Mouse (Mus musculus) kidney, embryonic 15.5 days (tissue): ENCODE measurements around the gene Afmid. TPM values are rescaled to one million over a fixed set of nuclear protein-coding genes. Genes with fewer than 3 reads are reported as not detected.

ENCODE experiments used
- ATAC-seq: fragments of 200-750 bp; cut with Nextera tagmentation; replicated peaks from 2 replicates; pipeline ENCODE4 v1.8.0; 2017; ENCODE audit warnings: moderate TSS enrichment; ENCODE audit not compliant: low FRiP score
- H3K27ac ChIP-seq: fragments of 300-500 bp; sonication (generic); 2 replicates; pipeline ENCODE4 v1.5.1; 2015; ENCODE audit warnings: mild to moderate bottlenecking, inconsistent platforms
- H3K27me3 ChIP-seq: fragments of 300-500 bp; sonication (generic); 2 replicates; pipeline ENCODE4 v1.6.1; 2015; ENCODE audit warnings: inconsistent platforms
- H3K36me3 ChIP-seq: fragments of 300-500 bp; sonication (generic); 2 replicates; pipeline ENCODE4 v1.6.1; 2015; ENCODE audit warnings: inconsistent platforms
- H3K4me1 ChIP-seq: fragments of 300-500 bp; sonication (generic); 2 replicates; pipeline ENCODE4 v1.6.1; 2015; ENCODE audit warnings: inconsistent platforms
- H3K4me2 ChIP-seq: fragments of 300-500 bp; sonication (generic); 2 replicates; pipeline ENCODE4 v1.6.1; 2015; ENCODE audit warnings: moderate library complexity, mild to moderate bottlenecking, inconsistent platforms
- H3K4me3 ChIP-seq: fragments of 300-500 bp; sonication (generic); replicated peaks from 2 replicates; pipeline ENCODE4 v1.5.1; 2015; ENCODE audit warnings: mild to moderate bottlenecking, inconsistent platforms
- H3K9ac ChIP-seq: fragments of 300-500 bp; sonication (generic); 2 replicates; pipeline ENCODE4 v1.6.1; 2015; ENCODE audit warnings: mild to moderate bottlenecking, inconsistent platforms
- H3K9me3 ChIP-seq: fragments of 300-500 bp; sonication (generic); replicated peaks from 2 replicates; pipeline ENCODE4 v1.6.1; 2016; ENCODE audit warnings: inconsistent platforms
- WGBS: fragments of 180-500 bp; shearing (Covaris S2); methylation state at CpG from one replicate; pipeline ENCODE4 v1.1.7; 2015; ENCODE audit warnings: mixed read lengths; 5-methylcytosine and 5-hydroxymethylcytosine counted together
- polyA plus RNA-seq: library from polyadenylated mRNA; unstranded; fragments of >200 nt; fragmentation: Nextera tagmentation; extraction: Ambion mirVana; gene quantifications from 2 replicates; pipeline ENCODE4 v1.2.1, GENCODE M21; 2015

The Afmid gene
- polyA plus RNA-seq, 1 experiment from 2014 or later, result 6.7 TPM

DNA sequence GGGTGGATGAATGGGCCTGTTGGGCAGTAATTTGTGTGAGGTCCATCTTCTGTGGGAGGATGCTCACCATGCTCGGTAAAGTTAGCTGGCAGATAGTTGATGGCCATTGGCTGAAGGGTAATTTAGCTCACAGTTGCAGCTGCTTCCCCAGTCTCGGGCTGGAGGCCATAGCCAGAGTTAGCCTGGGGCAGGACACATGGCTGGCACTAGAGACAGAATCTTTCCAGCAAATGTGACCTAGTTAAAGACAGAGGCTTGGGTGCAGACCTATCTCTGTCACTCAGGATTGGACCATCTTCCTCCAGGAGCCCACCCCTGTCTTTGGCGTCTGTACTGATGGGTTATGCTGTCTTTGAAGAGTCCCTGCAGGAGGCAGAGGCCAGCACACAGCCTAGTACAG, 32.7 kb downstream of the Afmid start:
- peaks cover 13% of the 10 kb centered on the region for H3K4me1 ChIP-seq
- H3K4me3 ChIP-seq, result no peak overlapping the region
- 37% methylated on average over 3 of the region's 3 CpGs for WGBS
- peaks cover 40% of the 10 kb centered on the region for H3K36me3 ChIP-seq
- no peak for ATAC-seq
- H3K27ac ChIP-seq, result no peak overlapping the region
- H3K4me2 ChIP-seq, result no peak overlapping the region
- no peaks in the 10 kb centered on the region for H3K9me3 ChIP-seq
- no peak overlapping the region for H3K9ac ChIP-seq
- H3K27me3 ChIP-seq, result peaks cover 50% of the 10 kb centered on the region

DNA sequence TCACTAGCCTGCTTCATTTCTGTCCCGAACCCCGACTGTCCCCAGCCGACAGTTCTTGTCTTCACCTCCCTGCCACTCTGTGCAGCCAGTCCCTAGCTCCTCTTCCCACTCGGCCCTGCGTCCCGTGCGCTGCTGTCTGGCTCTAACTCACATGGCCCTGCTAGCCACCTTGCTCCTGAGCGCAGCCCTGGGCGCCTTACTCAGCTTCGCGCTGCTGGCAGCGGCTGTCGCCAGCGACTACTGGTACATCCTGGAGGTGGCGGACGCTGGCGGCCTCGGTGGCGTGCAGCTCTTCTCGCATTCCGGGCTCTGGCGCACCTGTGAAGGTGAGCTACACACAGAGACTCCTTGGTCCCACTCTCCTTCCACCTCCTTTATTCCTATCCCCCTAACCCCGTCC, 34.9 kb downstream of the Afmid start, which contains the start of gene Tmem235:
TSS of gene Tmem235 (plus strand) at position 152 of the 400 bp plus-strand sequence.
- H3K4me1 ChIP-seq, result peaks cover 27% of the 10 kb centered on the region
- ATAC-seq, result no peak
- no peak within 1 kb of the TSS for H3K27ac ChIP-seq
- no peak within 1 kb of the TSS for H3K9ac ChIP-seq
- H3K9me3 ChIP-seq, result no peaks in the 10 kb centered on the region
- 0 out of 2 replicates have a peak within 1 kb of the TSS, but pooled peaks have one; percentile 7 for H3K4me3 ChIP-seq
- H3K36me3 ChIP-seq, result peaks cover 20% of the 10 kb centered on the region
- WGBS, result 4% methylated on average over 23 of the region's 23 CpGs
- H3K27me3 ChIP-seq, result peaks cover 54% of the 10 kb centered on the region
- H3K4me2 ChIP-seq, result peak within 1 kb of the TSS; percentile 31

DNA sequence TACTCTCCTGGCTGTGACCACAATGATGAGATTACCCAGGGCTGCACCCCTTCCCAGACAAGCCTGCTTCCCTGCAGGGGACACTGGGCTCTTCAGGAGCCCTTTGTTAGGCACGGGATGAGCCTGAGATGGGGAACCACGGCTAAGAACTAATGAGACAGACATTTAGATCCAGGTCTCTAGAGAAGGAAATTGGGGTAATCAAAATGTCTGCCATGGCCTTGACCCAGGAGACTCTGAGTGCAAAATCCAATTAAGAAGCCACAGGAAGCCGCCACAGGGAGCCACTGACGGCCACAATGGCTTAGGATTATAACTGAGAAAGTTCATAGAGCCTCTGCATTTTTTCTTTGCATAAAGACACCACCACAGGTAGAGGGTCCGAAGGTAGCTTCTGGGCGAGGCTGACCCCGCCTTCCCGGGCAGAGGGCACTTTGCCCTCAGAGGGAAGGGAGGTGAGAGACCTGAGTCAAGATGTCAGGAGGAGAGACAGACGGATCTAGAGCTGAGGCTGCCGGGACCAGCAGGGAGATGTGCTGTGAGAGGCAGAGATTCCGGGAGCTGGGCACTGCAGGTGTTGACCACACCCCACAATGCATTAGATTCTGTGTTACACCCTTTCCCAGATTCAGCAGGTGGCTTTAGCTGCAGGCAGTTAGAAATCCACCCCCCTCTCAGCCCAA, 37.6 kb downstream of the Afmid start:
- no peak overlapping the region for H3K4me2 ChIP-seq

DNA sequence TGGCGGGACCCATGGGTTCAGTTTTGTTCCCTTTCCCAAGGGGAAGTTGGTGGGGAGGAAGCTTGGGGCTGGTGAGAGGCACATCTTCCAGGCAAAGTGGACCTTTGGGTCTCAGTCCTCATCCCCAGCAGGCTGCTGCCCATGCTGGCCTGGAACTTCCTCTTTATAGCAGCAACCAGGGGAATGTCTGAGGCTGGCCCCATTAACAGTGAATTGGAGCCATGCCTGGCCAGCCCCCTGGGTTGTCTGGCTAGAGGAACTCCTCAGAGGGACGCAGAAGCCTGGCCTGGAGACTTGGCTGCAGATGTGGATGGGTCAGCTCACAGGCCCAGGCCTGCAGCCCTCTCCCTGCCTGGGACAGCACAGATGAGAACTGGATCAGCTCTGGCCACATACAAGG, 39.1 kb downstream of the Afmid start:
- no peak for ATAC-seq
- Histone ChIP-seq H3K4me3 (no peak overlapping the region), H3K9ac (no peak overlapping the region), H3K36me3 (no peaks in the 10 kb centered on the region), H3K4me1 (peaks cover 39% of the 10 kb centered on the region), H3K4me2 (no peak overlapping the region), H3K27me3 (peaks cover 38% of the 10 kb centered on the region), H3K27ac (no peak overlapping the region), H3K9me3 (no peaks in the 10 kb centered on the region)
- 71% methylated on average over 2 of the region's 2 CpGs for WGBS

More for the DNA sequence above, 37.6 kb downstream of the Afmid start:
- WGBS, result 48% methylated on average over 11 of the region's 11 CpGs
- Histone ChIP-seq H3K9ac (no peak overlapping the region), H3K9me3 (no peaks in the 10 kb centered on the region), H3K4me3 (no peak overlapping the region), H3K27ac (no peak overlapping the region), H3K27me3 (peaks cover 53% of the 10 kb centered on the region), H3K36me3 (no peaks in the 10 kb centered on the region), H3K4me1 (peaks cover 41% of the 10 kb centered on the region)
- no peak for ATAC-seq

DNA sequence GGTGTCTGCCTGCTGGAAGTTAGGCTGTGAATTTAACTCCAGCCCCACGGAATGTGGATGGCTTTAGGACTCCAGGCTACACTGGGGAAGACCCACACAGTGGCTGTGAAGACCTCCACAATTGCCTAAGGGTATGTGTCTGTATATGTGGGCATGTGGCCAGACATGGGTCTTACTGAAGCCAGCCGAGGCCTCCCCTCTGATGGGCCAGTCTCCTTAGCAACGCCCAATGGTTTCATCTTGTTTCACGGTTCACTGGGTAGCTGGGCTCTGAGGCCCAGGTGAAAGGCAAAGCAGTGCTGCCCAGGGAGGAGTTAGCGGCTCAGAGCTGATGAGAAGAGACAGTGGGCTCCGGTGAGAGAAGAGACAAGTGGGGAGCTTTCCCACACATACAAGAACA, 40.3 kb downstream of the Afmid start:
- Histone ChIP-seq H3K4me2 (0 out of 2 replicates have a peak overlapping the region, but pooled peaks have one; percentile 26), H3K27me3 (peaks cover 26% of the 10 kb centered on the region), H3K4me1 (peaks cover 33% of the 10 kb centered on the region), H3K9ac (peak overlapping the region; percentile 18; the same call in 1 of the 2 replicates), H3K4me3 (no peak overlapping the region), H3K27ac (peak overlapping the region; percentile 41), H3K36me3 (no peaks in the 10 kb centered on the region), H3K9me3 (no peaks in the 10 kb centered on the region)
- WGBS, result 15% methylated on average over 6 of the region's 6 CpGs
- ATAC-seq, result 0 out of 2 replicates have a peak, but pooled peaks have one; percentile 41

DNA sequence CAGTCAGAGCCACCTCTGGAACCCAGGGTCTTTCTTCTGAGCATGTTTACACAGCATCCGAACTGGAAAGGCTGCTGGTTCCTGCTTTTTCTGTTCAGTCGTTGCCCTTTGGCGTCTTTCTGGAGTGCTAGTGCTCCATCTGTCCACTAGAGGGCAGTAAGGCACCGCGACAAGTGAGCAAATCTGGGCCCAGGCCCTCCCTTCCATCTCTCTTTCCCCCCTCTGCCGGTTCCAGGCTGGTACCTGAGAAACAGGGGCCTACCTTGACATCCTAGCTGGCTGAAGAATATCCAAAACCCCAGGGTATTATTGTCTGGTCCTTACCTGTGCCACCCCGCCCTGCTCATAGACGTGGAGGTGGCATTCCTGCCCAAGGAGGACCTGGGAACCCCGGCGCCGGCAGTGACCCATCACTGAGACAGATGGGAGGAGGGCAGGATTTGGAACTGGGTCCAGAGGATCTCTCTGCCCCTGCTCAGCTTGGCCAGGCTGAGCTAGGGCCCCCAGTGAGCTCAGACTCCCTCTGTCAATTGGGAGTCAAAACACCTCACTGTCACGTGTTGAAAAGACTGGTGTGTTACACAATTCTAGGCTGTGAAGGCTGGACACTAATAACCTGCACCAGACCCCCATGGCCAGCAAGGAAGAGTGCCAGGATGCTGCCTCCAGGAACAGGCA, 45.1 kb downstream of the Afmid start:
- H3K4me1 ChIP-seq, result peaks cover 43% of the 10 kb centered on the region
- ATAC-seq, result no peak
- H3K9ac ChIP-seq, result no peak overlapping the region
- no peaks in the 10 kb centered on the region for H3K27me3 ChIP-seq
- 40% methylated on average over 12 of the region's 12 CpGs for WGBS
- H3K9me3 ChIP-seq, result no peaks in the 10 kb centered on the region
- H3K4me2 ChIP-seq, result no peak overlapping the region
- H3K27ac ChIP-seq, result no peak overlapping the region
- no peaks in the 10 kb centered on the region for H3K36me3 ChIP-seq
- no peak overlapping the region for H3K4me3 ChIP-seq

DNA sequence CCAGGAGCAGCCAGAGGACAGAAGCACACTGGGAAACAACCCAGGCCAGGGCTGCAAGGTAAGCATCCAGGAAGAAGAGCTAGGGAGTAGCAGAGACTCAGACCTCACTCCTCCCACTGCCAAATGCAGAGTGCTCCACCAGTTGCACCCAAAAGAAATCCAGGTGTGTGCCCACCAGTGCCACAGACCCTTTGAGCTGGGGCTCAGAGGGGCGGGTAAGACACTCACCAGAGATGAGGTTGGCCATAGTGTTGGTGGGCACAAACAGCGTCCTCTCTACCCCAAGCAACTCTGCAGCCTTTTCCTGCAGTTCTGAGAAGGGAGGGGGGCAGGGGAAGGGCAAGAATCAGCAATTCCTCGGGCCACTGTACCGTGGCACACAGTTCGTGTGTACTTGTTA, 45.7 kb downstream of the Afmid start:
- Histone ChIP-seq H3K36me3 (no peaks in the 10 kb centered on the region), H3K27ac (no peak overlapping the region), H3K27me3 (no peaks in the 10 kb centered on the region), H3K9ac (no peak overlapping the region), H3K4me2 (no peak overlapping the region), H3K9me3 (no peaks in the 10 kb centered on the region), H3K4me1 (peaks cover 40% of the 10 kb centered on the region), H3K4me3 (no peak overlapping the region)
- 65% methylated on average over 5 of the region's 5 CpGs for WGBS
- no peak for ATAC-seq

DNA sequence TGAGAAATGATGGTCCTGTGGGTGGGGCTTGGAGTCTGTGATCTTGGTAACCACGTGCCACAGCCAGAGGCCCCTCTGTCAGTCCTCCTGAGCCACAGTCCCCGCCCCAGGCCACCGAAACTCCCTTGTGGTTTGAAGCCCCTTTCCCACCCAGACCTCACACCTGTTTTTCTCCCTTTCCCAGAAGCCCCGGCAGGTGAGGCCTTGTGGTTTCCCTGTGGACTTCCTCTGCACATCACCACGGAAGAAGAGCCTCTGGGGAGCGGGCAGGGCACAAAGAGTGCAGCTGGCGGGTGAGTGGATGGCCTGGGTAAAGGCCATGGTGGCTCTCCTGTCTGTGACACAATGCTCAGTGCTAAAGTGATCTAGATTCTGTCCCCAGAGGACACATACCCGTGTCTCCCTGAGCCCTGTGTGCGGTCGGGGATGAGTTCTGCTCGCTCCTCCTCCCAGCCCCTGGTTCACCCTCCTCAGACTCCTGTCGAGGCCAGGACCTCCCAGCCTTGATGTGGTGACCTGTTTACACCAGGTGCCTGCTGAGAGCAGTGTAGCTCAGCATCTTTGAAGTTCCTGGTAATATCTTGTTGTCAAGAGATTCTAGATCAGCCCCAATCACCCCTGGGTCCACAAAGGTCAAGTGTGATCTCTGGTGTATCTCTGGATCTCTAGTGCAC, 46.3 kb downstream of the Afmid start:
- no peak for ATAC-seq
- no peaks in the 10 kb centered on the region for H3K36me3 ChIP-seq
- WGBS, result 65% methylated on average over 12 of the region's 12 CpGs
- H3K4me3 ChIP-seq, result 0 out of 2 replicates have a peak overlapping the region, but pooled peaks have one; percentile 80
- peaks cover 37% of the 10 kb centered on the region for H3K4me1 ChIP-seq
- H3K9ac ChIP-seq, result no peak overlapping the region
- no peak overlapping the region for H3K27ac ChIP-seq
- peak overlapping the region; percentile 99 for H3K4me2 ChIP-seq
- no peaks in the 10 kb centered on the region for H3K27me3 ChIP-seq
- H3K9me3 ChIP-seq, result no peaks in the 10 kb centered on the region

DNA sequence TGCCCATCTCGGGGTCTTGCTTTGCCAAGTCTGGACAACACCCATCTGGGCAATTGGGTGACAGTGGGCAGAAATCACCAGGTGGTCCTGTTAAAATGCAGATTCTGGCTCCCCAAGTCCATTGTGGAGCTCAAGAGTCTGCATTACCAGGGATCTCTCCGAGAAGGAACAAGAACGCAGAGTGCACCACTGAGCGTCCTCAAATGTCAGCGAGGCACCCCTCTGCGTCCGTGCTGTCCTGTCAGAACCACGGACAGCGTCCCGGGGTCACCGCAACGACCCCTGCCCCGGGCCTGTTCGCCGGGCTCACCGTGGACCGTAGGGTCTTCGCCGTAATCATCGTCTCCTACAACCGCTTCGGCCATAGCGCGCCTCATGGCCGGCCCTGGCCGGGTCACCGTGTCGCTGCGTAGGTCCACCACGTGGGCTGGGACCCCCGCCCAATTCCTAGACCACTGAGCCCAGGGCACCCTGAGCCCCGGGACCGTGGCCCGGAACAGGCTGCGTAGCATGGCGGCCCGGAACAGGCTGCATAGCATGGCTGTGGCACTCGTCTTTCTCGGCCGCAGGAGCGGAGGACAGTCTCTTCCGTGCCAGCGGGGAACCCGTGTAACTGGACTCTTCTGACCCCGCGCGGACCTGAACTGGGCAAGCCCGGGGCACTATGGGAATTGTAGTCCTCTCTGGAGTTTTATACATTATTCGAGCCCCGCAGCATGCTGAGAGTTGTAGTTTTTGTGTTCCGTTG, 47.3 kb downstream of the Afmid start, which contains the start of gene Tha1:
TSS of gene Tha1 (minus strand) at position 621 of the 748 bp plus-strand sequence.
- peak; percentile 75 for ATAC-seq
- no peaks in the 10 kb centered on the region for H3K27me3 ChIP-seq
- H3K4me3 ChIP-seq, result peak within 1 kb of the TSS; percentile 80
- peak within 1 kb of the TSS; percentile 99 for H3K4me2 ChIP-seq
- peak within 1 kb of the TSS; percentile 70 for H3K9ac ChIP-seq
- 1% methylated on average over 51 of the region's 51 CpGs for WGBS
- H3K27ac ChIP-seq, result peak within 1 kb of the TSS; percentile 67
- H3K9me3 ChIP-seq, result no peaks in the 10 kb centered on the region
- H3K4me1 ChIP-seq, result peaks cover 46% of the 10 kb centered on the region
- H3K36me3 ChIP-seq, result no peaks in the 10 kb centered on the region

DNA sequence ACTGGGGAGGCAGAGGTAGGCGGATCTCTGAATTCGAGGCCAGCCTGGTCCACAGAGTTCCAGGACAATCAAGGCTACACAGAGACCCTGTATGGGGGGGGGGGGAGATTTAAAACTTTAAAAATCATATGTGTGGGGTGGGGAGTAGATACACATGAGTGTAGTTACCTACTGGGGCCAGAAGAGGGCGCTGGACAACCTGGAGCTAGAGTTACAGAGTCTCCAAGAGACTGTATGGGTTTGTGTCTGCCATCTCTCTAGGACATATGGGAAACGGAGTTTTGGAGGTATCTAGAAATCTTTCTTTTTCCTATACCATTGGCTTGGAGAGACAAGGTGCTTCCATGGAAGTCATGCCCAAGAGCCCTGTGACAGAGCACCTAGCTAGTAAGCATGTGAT, 48.7 kb downstream of the Afmid start:
- Histone ChIP-seq H3K4me1 (peaks cover 60% of the 10 kb centered on the region), H3K4me3 (no peak overlapping the region), H3K9ac (no peak overlapping the region), H3K4me2 (no peak overlapping the region), H3K27me3 (no peaks in the 10 kb centered on the region), H3K36me3 (no peaks in the 10 kb centered on the region), H3K9me3 (no peaks in the 10 kb centered on the region), H3K27ac (no peak overlapping the region)
- 53% methylated on average over 4 of the region's 4 CpGs for WGBS
- no peak for ATAC-seq

DNA sequence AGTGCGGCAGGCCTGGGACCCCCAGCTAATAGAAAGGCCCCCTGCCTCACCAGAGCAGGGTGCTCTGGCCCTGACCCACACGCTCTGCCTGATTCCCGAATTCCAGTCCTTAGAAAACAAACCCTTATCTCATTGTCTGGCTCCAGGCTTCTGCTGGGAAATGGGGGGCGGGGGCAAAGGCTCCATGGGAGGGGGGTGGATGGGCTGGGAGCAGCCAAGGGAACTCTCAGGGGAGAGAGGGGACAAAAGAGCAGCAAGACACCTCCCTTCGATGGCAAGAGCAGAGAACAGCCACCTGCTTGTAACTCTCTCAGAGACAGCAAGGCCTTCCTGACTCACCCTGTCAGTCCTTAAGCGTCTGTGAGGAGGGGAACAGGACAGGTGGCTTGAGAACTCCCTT, 50.0 kb downstream of the Afmid start:
- H3K9me3 ChIP-seq, result no peaks in the 10 kb centered on the region
- H3K36me3 ChIP-seq, result no peaks in the 10 kb centered on the region
- H3K9ac ChIP-seq, result no peak overlapping the region
- H3K4me2 ChIP-seq, result no peak overlapping the region
- H3K4me1 ChIP-seq, result peaks cover 67% of the 10 kb centered on the region
- H3K27me3 ChIP-seq, result no peaks in the 10 kb centered on the region
- no peak for ATAC-seq
- H3K27ac ChIP-seq, result no peak overlapping the region
- 47% methylated on average over 6 of the region's 6 CpGs for WGBS
- H3K4me3 ChIP-seq, result no peak overlapping the region
